Mouse (Mus musculus) liver, embryonic 15.5 days (tissue): ENCODE results near the gene Chd3. TPM values are rescaled to one million over a fixed set of nuclear protein-coding genes. Genes with fewer than 3 reads are reported as not detected.

ENCODE experiments used
- ATAC-seq: fragments of 200-750 bp; cut with Nextera tagmentation; 2 replicates; pipeline ENCODE4 v1.8.0; 2017; ENCODE audit warnings: moderate number of reproducible peaks, mild to moderate bottlenecking, moderate library complexity; ENCODE audit not compliant: insufficient read depth
- H3K27ac ChIP-seq: fragments of 300-500 bp; sonication (generic); replicated peaks from 2 replicates; pipeline ENCODE4 v1.5.1; 2015; ENCODE audit warnings: mild to moderate bottlenecking, inconsistent platforms
- H3K27me3 ChIP-seq: fragments of 300-500 bp; sonication (generic); 2 replicates; pipeline ENCODE4 v1.6.1; 2015; ENCODE audit warnings: mild to moderate bottlenecking, inconsistent platforms
- H3K36me3 ChIP-seq: fragments of 300-500 bp; sonication (generic); replicated peaks from 2 replicates; pipeline ENCODE4 v1.6.1; 2015; ENCODE audit warnings: moderate library complexity, mild to moderate bottlenecking, inconsistent platforms
- H3K4me1 ChIP-seq: fragments of 300-500 bp; sonication (generic); replicated peaks from 2 replicates; pipeline ENCODE4 v1.6.1; 2015; ENCODE audit warnings: inconsistent platforms
- H3K4me2 ChIP-seq: fragments of 300-500 bp; sonication (generic); 2 replicates; pipeline ENCODE4 v1.6.1; 2015; ENCODE audit warnings: moderate library complexity, mild to moderate bottlenecking, inconsistent platforms
- H3K4me3 ChIP-seq: fragments of 300-500 bp; sonication (generic); replicated peaks from 2 replicates; pipeline ENCODE4 v1.5.1; 2015; ENCODE audit warnings: mild to moderate bottlenecking, inconsistent platforms
- H3K9ac ChIP-seq: fragments of 300-500 bp; sonication (generic); 2 replicates; pipeline ENCODE4 v1.6.1; 2015; ENCODE audit warnings: moderate library complexity, mild to moderate bottlenecking, inconsistent platforms
- H3K9me3 ChIP-seq: fragments of 300-500 bp; sonication (generic); replicated peaks from 2 replicates; pipeline ENCODE4 v1.6.1; 2016; ENCODE audit warnings: inconsistent platforms
- WGBS: fragments of 180-500 bp; shearing (Covaris S2); methylation state at CpG from one replicate; pipeline ENCODE4 v1.1.7; 2015; ENCODE audit warnings: mixed read lengths; ENCODE audit not compliant: insufficient replicate concordance; 5-methylcytosine and 5-hydroxymethylcytosine counted together
- polyA plus RNA-seq: library from polyadenylated mRNA; unstranded; fragments of >200 nt; fragmentation: Nextera tagmentation; extraction: Ambion mirVana; gene quantifications from 2 replicates; pipeline ENCODE4 v1.2.1, GENCODE M21; 2015

Gene Chd3
- polyA plus RNA-seq, 1 experiment from 2014 or later = 3.4 TPM

GRCm38 (mm10) chr11:69411538-69412203 lies 42.5 kb upstream of the Chd3 start:
- H3K4me1 ChIP-seq = peaks cover 94% of the 10 kb centered on the region
- under 1% methylated on average over 39 of the region's 39 CpGs for WGBS
- H3K27ac ChIP-seq = peak overlapping the region; percentile 92
- peaks cover 13% of the 10 kb centered on the region for H3K27me3 ChIP-seq
- H3K9ac ChIP-seq = peak overlapping the region; percentile 83
- ATAC-seq = peak; percentile 9; the same call in 1 of the 2 replicates
- H3K4me2 ChIP-seq = peak overlapping the region; percentile 100
- peak overlapping the region; percentile 69 for H3K4me3 ChIP-seq
- H3K36me3 ChIP-seq = peaks cover 15% of the 10 kb centered on the region
- no peaks in the 10 kb centered on the region for H3K9me3 ChIP-seq

GRCm38 (mm10) chr11:69411073-69411535 lies 41.9 kb upstream of the Chd3 start:
- H3K36me3 ChIP-seq = peaks cover 20% of the 10 kb centered on the region
- H3K4me3 ChIP-seq = peak overlapping the region; percentile 69
- ATAC-seq = peak; percentile 27
- H3K4me2 ChIP-seq = peak overlapping the region; percentile 100
- peaks cover 12% of the 10 kb centered on the region; the same call in 1 of the 2 replicates for H3K27me3 ChIP-seq
- no peaks in the 10 kb centered on the region for H3K9me3 ChIP-seq
- peaks cover 92% of the 10 kb centered on the region for H3K4me1 ChIP-seq
- under 1% methylated on average over 26 of the region's 26 CpGs for WGBS
- H3K9ac ChIP-seq = peak overlapping the region; percentile 83
- H3K27ac ChIP-seq = peak overlapping the region; percentile 92

- ATAC-seq = no peak
- peaks cover 7% of the 10 kb centered on the region; the same call in 1 of the 2 replicates for H3K27me3 ChIP-seq
- no peaks in the 10 kb centered on the region for H3K9me3 ChIP-seq
- peak overlapping the region; percentile 69 for H3K4me3 ChIP-seq
- peaks cover 27% of the 10 kb centered on the region for H3K36me3 ChIP-seq
- H3K4me1 ChIP-seq = peaks cover 87% of the 10 kb centered on the region
- under 1% methylated on average over 41 of the region's 41 CpGs for WGBS
- H3K9ac ChIP-seq = peak overlapping the region; percentile 83
- peak overlapping the region; percentile 92 for H3K27ac ChIP-seq
- H3K4me2 ChIP-seq = peak overlapping the region; percentile 100
Measured at GRCm38 (mm10) chr11:69410310-69411072, 41.3 kb upstream of the Chd3 start.

- Histone ChIP-seq H3K9ac (peak overlapping the region; percentile 83), H3K4me2 (peak overlapping the region; percentile 100), H3K36me3 (peaks cover 32% of the 10 kb centered on the region), H3K4me1 (peaks cover 81% of the 10 kb centered on the region), H3K27me3 (0 out of 2 replicates have a peak, but pooled peaks cover 2% of the 10 kb centered on the region), H3K27ac (peak overlapping the region; percentile 92), H3K4me3 (peak overlapping the region; percentile 69), H3K9me3 (no peaks in the 10 kb centered on the region)
- no peak for ATAC-seq
- under 1% methylated on average over 18 of the region's 18 CpGs for whole genome bisulfite sequencing
Measured at GRCm38 (mm10) chr11:69410045-69410309, 40.8 kb upstream of the Chd3 start.

GRCm38 (mm10) chr11:69409378-69410044 lies 40.3 kb upstream of the Chd3 start:
- peak overlapping the region; percentile 92 for H3K27ac ChIP-seq
- H3K9me3 ChIP-seq = no peaks in the 10 kb centered on the region
- H3K4me1 ChIP-seq = peaks cover 77% of the 10 kb centered on the region
- peak overlapping the region; percentile 83 for H3K9ac ChIP-seq
- H3K36me3 ChIP-seq = peaks cover 36% of the 10 kb centered on the region
- H3K4me2 ChIP-seq = peak overlapping the region; percentile 100
- peak overlapping the region; percentile 69 for H3K4me3 ChIP-seq
- WGBS = under 1% methylated on average over 46 of the region's 46 CpGs
- peak; percentile 17; the same call in 1 of the 2 replicates for ATAC-seq
- no peaks in the 10 kb centered on the region for H3K27me3 ChIP-seq

GRCm38 (mm10) chr11:69408541-69409377 lies 39.6 kb upstream of the Chd3 start:
- Histone ChIP-seq H3K4me1 (peaks cover 69% of the 10 kb centered on the region), H3K4me3 (peak overlapping the region; percentile 69), H3K36me3 (peaks cover 44% of the 10 kb centered on the region), H3K9ac (peak overlapping the region; percentile 83), H3K4me2 (peak overlapping the region; percentile 100), H3K27ac (peak overlapping the region; percentile 92), H3K9me3 (no peaks in the 10 kb centered on the region), H3K27me3 (no peaks in the 10 kb centered on the region)
- peak; percentile 83 for ATAC-seq
- WGBS = under 1% methylated on average over 33 of the region's 33 CpGs

GRCm38 (mm10) chr11:69407724-69408004 lies 38.5 kb upstream of the Chd3 start:
- Histone ChIP-seq H3K9me3 (no peaks in the 10 kb centered on the region), H3K36me3 (peaks cover 49% of the 10 kb centered on the region), H3K4me3 (no peak overlapping the region; the same call in 1 of the 2 replicates)

GRCm38 (mm10) chr11:69406867-69407723 lies 37.9 kb upstream of the Chd3 start:
- H3K9ac ChIP-seq = no peak overlapping the region
- H3K36me3 ChIP-seq = peaks cover 52% of the 10 kb centered on the region
- peaks cover 53% of the 10 kb centered on the region for H3K4me1 ChIP-seq
- H3K9me3 ChIP-seq = no peaks in the 10 kb centered on the region
- no peak overlapping the region for H3K27ac ChIP-seq
- H3K27me3 ChIP-seq = no peaks in the 10 kb centered on the region
- ATAC-seq = no peak
- H3K4me3 ChIP-seq = no peak overlapping the region
- 84% methylated on average over 16 of the region's 16 CpGs for WGBS
- peak overlapping the region; percentile 100; the same call in 1 of the 2 replicates for H3K4me2 ChIP-seq

More at GRCm38 (mm10) chr11:69407724-69408004, 38.5 kb upstream of the Chd3 start:
- Histone ChIP-seq H3K27me3 (no peaks in the 10 kb centered on the region), H3K27ac (no peak overlapping the region; the same call in 1 of the 2 replicates), H3K9ac (no peak overlapping the region), H3K4me1 (peaks cover 58% of the 10 kb centered on the region), H3K4me2 (peak overlapping the region; percentile 100)
- WGBS = 78% methylated on average over 4 of the region's 4 CpGs
- no peak for ATAC-seq

GRCm38 (mm10) chr11:69406282-69406681 lies 37.1 kb upstream of the Chd3 start:
- H3K36me3 ChIP-seq = peaks cover 60% of the 10 kb centered on the region
- H3K27me3 ChIP-seq = no peaks in the 10 kb centered on the region
- no peak overlapping the region for H3K27ac ChIP-seq
- no peak overlapping the region for H3K4me3 ChIP-seq
- 88% methylated on average over 19 of the region's 19 CpGs for WGBS
- no peaks in the 10 kb centered on the region for H3K9me3 ChIP-seq
- no peak for ATAC-seq
- H3K9ac ChIP-seq = no peak overlapping the region
- peaks cover 49% of the 10 kb centered on the region for H3K4me1 ChIP-seq
- no peak overlapping the region for H3K4me2 ChIP-seq
